Comparison of ENCODE assay signal across 18 mouse cellular contexts in the genomic region with DNA sequence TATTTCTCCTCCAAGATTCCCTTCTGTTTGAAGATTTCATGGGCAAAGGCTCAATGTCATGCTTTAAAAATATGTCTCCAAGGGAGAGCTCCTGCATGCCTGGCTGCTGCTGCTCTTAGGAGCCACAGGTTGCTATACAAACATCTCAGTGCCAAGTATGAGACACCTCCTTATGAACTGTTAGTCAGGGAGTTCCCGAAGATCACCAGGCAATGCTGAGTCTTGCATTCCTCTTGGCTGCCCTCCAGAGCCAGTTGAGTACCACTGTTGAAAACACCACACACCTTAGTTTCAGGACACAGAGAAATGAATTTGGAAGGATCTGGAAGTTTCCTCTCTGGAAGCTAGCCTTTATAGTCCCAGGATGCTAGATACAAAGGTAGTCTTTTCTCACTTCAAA.
DNase-seq lines count a peak whose midpoint lies in the region; ATAC-seq lines count a peak whose summit lies in the region.
"Had no signal": no experiment of that assay in that cellular context is flagged by ENCODE, and none has a peak within 500 bp of the region (broad histone marks: within the 10 kb centered on the region; RNA-seq: fewer than 3 reads in every experiment).

No protein-coding gene starts in this region.

- peak; percentile 2 for DNase-seq in kidney, postnatal 14 days
- DNase-seq in kidney, postnatal 25 days, result no peak
- peak; percentile 63 for DNase-seq in 3T3-L1 (ENCODE audit: low read depth, low spot score)
- peak; percentile 55 for DNase-seq in NIH3T3 (ENCODE audit: low read depth)
- DNase-seq in frontal cortex, postnatal 25 days (ENCODE audit: low spot score in 2 of 2), result no peak
- no peak for DNase-seq in right cerebral cortex, postnatal 4 days
- DNase-seq: adrenal gland, adult 8-10 months; adrenal gland, postnatal 14 days; adrenal gland, postnatal 36 days; cerebellum, adult 11-12 months; cerebellum, adult 2 months; cerebellum, adult 9-10 months; cerebellum, postnatal 10 days; cerebellum, postnatal 25 days had no signal

- ATAC-seq in frontal cortex, adult (ENCODE audit: low TSS enrichment), result no peak
- ATAC-seq: activated CD4-positive, CD25-positive, alpha-beta regulatory T cell, adult 4 months; forebrain, embryonic 13.5 days; forebrain, embryonic 16.5 days had no signal

Comparison
In these comparisons a context has a peak if more than half of its experiments do, and no peak if none do; other contexts are left out.
1. DNase-seq: peak in kidney, postnatal 14 days (single experiment), 3T3-L1 (single experiment) and NIH3T3 (single experiment); none in kidney, postnatal 25 days (0 of 2), frontal cortex, postnatal 25 days (0 of 2) and right cerebral cortex, postnatal 4 days (single experiment).